Mouse (Mus musculus) limb, embryonic 12.5 days (tissue): ENCODE data around the gene Psmd8. TPM values are rescaled to one million over a fixed set of nuclear protein-coding genes. Genes with fewer than 3 reads are reported as not detected.
"Not testable (repeated sequence)": the region's sequence is repeated elsewhere in the genome, so short reads cannot be mapped to it uniquely, and the experiment has no call there.

ENCODE experiments used
- ATAC-seq: fragments of 200-750 bp; cut with Nextera tagmentation; 2 replicates; pipeline ENCODE4 v1.8.0; 2017; ENCODE audit warnings: low read depth, moderate TSS enrichment; ENCODE audit not compliant: insufficient number of reproducible peaks, insufficient read depth, low FRiP score, low TSS enrichment
- H3K27ac ChIP-seq: fragments of 300-500 bp; sonication (generic); 2 replicates; pipeline ENCODE4 v1.5.1; 2016; ENCODE audit warnings: mild to moderate bottlenecking, moderate library complexity
- H3K27me3 ChIP-seq: fragments of 300-500 bp; sonication (generic); 2 replicates; pipeline ENCODE4 v1.6.1; 2016; ENCODE audit warnings: mild to moderate bottlenecking, moderate library complexity
- H3K36me3 ChIP-seq: fragments of 300-500 bp; sonication (generic); 2 replicates; pipeline ENCODE4 v1.6.1; 2016; ENCODE audit warnings: mild to moderate bottlenecking, moderate library complexity
- H3K4me1 ChIP-seq: fragments of 300-500 bp; sonication (generic); replicated peaks from 2 replicates; pipeline ENCODE4 v1.6.1; 2016
- H3K4me2 ChIP-seq: fragments of 300-500 bp; sonication (generic); 2 replicates; pipeline ENCODE4 v1.6.1; 2016; ENCODE audit warnings: mild to moderate bottlenecking, moderate library complexity
- H3K4me3 ChIP-seq: fragments of 300-500 bp; sonication (generic); replicated peaks from 2 replicates; pipeline ENCODE4 v1.5.1; 2016; ENCODE audit warnings: mild to moderate bottlenecking
- H3K9ac ChIP-seq: fragments of 300-500 bp; sonication (generic); replicated peaks from 2 replicates; pipeline ENCODE4 v1.6.1; 2016; ENCODE audit warnings: mild to moderate bottlenecking, moderate library complexity
- H3K9me3 ChIP-seq: fragments of 300-500 bp; sonication (generic); 2 replicates; pipeline ENCODE4 v1.6.1; 2016; ENCODE audit warnings: mild to moderate bottlenecking, moderate library complexity
- WGBS: fragments of 180-500 bp; shearing (Covaris S2); methylation state at CpG from one replicate; pipeline ENCODE4 v1.1.7; 2016; 5-methylcytosine and 5-hydroxymethylcytosine counted together
- polyA plus RNA-seq: library from polyadenylated mRNA; unstranded; fragments of >200 nt; fragmentation: Nextera tagmentation; extraction: Ambion mirVana; gene quantifications from 2 replicates; pipeline ENCODE4 v1.2.1, GENCODE M21; 2016

The Psmd8 gene
- polyA plus RNA-seq, 1 experiment from 2014 or later: 305 TPM

GRCm38 (mm10) chr7:29155196-29155837 is 25.2 kb downstream of the Psmd8 start:
- ATAC-seq: peak; percentile 72
- Histone ChIP-seq H3K36me3 (no peaks in the 10 kb centered on the region), H3K4me3 (peak overlapping the region; percentile 83), H3K4me1 (peaks cover 6% of the 10 kb centered on the region; the same call in 1 of the 2 replicates), H3K27ac (peak overlapping the region; percentile 90), H3K9me3 (no peaks in the 10 kb centered on the region), H3K4me2 (peak overlapping the region; percentile 97), H3K27me3 (peaks cover 28% of the 10 kb centered on the region), H3K9ac (peak overlapping the region; percentile 74)
- WGBS: 8% methylated on average over 37 of the region's 37 CpGs

- Histone ChIP-seq H3K36me3 (no peaks in the 10 kb centered on the region), H3K9ac (no peak overlapping the region), H3K9me3 (no peaks in the 10 kb centered on the region), H3K27me3 (peaks cover 19% of the 10 kb centered on the region), H3K4me1 (peaks cover 6% of the 10 kb centered on the region; the same call in 1 of the 2 replicates), H3K4me3 (no peak overlapping the region), H3K4me2 (no peak overlapping the region), H3K27ac (no peak overlapping the region)
- ATAC-seq: no peak
- 95% methylated on average over 14 of the region's 14 CpGs for WGBS
Measured at GRCm38 (mm10) chr7:29154018-29154720, 26.3 kb downstream of the Psmd8 start.

GRCm38 (mm10) chr7:29151486-29151885 is 29.0 kb downstream of the Psmd8 start:
- H3K9me3 ChIP-seq: no peaks in the 10 kb centered on the region
- no peak overlapping the region for H3K4me2 ChIP-seq
- no peaks in the 10 kb centered on the region for H3K36me3 ChIP-seq
- WGBS: 63% methylated on average over 10 of the region's 10 CpGs
- H3K27ac ChIP-seq: no peak overlapping the region
- ATAC-seq: no peak
- H3K9ac ChIP-seq: no peak overlapping the region
- no peaks in the 10 kb centered on the region; the same call in 1 of the 2 replicates for H3K27me3 ChIP-seq
- no peak overlapping the region for H3K4me3 ChIP-seq
- peaks cover 6% of the 10 kb centered on the region; the same call in 1 of the 2 replicates for H3K4me1 ChIP-seq

- Histone ChIP-seq H3K9me3 (no peaks in the 10 kb centered on the region), H3K27ac (no peak overlapping the region), H3K4me2 (no peak overlapping the region), H3K9ac (no peak overlapping the region), H3K4me3 (no peak overlapping the region), H3K4me1 (no peaks in the 10 kb centered on the region), H3K27me3 (no peaks in the 10 kb centered on the region; the same call in 1 of the 2 replicates), H3K36me3 (no peaks in the 10 kb centered on the region)
- ATAC-seq: no peak
- WGBS: 92% methylated on average over 15 of the region's 15 CpGs
Measured at GRCm38 (mm10) chr7:29148771-29149170, 31.7 kb downstream of the Psmd8 start.

GRCm38 (mm10) chr7:29146625-29147367 is 33.7 kb downstream of the Psmd8 start:
- Histone ChIP-seq H3K27me3 (no peaks in the 10 kb centered on the region), H3K4me3 (no peak overlapping the region), H3K36me3 (no peaks in the 10 kb centered on the region), H3K4me2 (no peak overlapping the region), H3K9me3 (no peaks in the 10 kb centered on the region), H3K27ac (no peak overlapping the region), H3K9ac (no peak overlapping the region), H3K4me1 (no peaks in the 10 kb centered on the region)
- no peak for ATAC-seq
- 82% methylated on average over 7 of the region's 7 CpGs for WGBS

GRCm38 (mm10) chr7:29144006-29144405 is 36.5 kb downstream of the Psmd8 start:
- no peaks in the 10 kb centered on the region for H3K4me1 ChIP-seq
- H3K36me3 ChIP-seq: no peaks in the 10 kb centered on the region
- no peak overlapping the region for H3K4me3 ChIP-seq
- no peak overlapping the region for H3K9ac ChIP-seq
- no peaks in the 10 kb centered on the region for H3K9me3 ChIP-seq
- ATAC-seq: no peak
- WGBS: 94% methylated on average over 4 of the region's 4 CpGs
- no peak overlapping the region for H3K4me2 ChIP-seq
- H3K27me3 ChIP-seq: no peaks in the 10 kb centered on the region
- no peak overlapping the region for H3K27ac ChIP-seq

GRCm38 (mm10) chr7:29141416-29141815 is 39.1 kb downstream of the Psmd8 start:
- Histone ChIP-seq H3K4me3 (no peak overlapping the region), H3K36me3 (no peaks in the 10 kb centered on the region), H3K9me3 (no peaks in the 10 kb centered on the region), H3K4me2 (no peak overlapping the region), H3K9ac (no peak overlapping the region), H3K4me1 (no peaks in the 10 kb centered on the region), H3K27me3 (no peaks in the 10 kb centered on the region), H3K27ac (no peak overlapping the region)
- WGBS: 81% methylated on average over 8 of the region's 8 CpGs
- ATAC-seq: no peak

GRCm38 (mm10) chr7:29139237-29139636 is 41.3 kb downstream of the Psmd8 start:
- H3K9me3 ChIP-seq, H3K36me3 ChIP-seq, H3K4me3 ChIP-seq, H3K4me2 ChIP-seq, ATAC-seq, H3K27ac ChIP-seq, H3K9ac ChIP-seq: not testable (repeated sequence)
- Histone ChIP-seq H3K27me3 (peaks cover 12% of the 10 kb centered on the region), H3K4me1 (peaks cover 17% of the 10 kb centered on the region)
- WGBS: 88% methylated on average over 3 of the region's 4 CpGs

GRCm38 (mm10) chr7:29137429-29137828 is 43.1 kb downstream of the Psmd8 start:
- no peaks in the 10 kb centered on the region for H3K36me3 ChIP-seq
- 46% methylated on average over 16 of the region's 16 CpGs for WGBS
- H3K4me1 ChIP-seq: peaks cover 17% of the 10 kb centered on the region
- no peak overlapping the region for H3K4me2 ChIP-seq
- H3K27me3 ChIP-seq: peaks cover 12% of the 10 kb centered on the region
- H3K27ac ChIP-seq: no peak overlapping the region
- H3K9me3 ChIP-seq: no peaks in the 10 kb centered on the region
- H3K9ac ChIP-seq: no peak overlapping the region
- no peak for ATAC-seq
- H3K4me3 ChIP-seq: no peak overlapping the region

- Histone ChIP-seq H3K4me3 (peak within 1 kb of the TSS; percentile 38), H3K9me3 (no peaks in the 10 kb centered on the region), H3K27me3 (peaks cover 12% of the 10 kb centered on the region), H3K4me2 (peak within 1 kb of the TSS; percentile 73), H3K27ac (no peak within 1 kb of the TSS), H3K4me1 (peaks cover 17% of the 10 kb centered on the region), H3K9ac (peak within 1 kb of the TSS; percentile 40; the same call in 1 of the 2 replicates), H3K36me3 (no peaks in the 10 kb centered on the region)
- 0 out of 2 replicates have a peak, but pooled peaks have one; percentile 31 for ATAC-seq
- WGBS: 2% methylated on average over 13 of the region's 20 CpGs
Measured at GRCm38 (mm10) chr7:29134693-29135386, 45.7 kb downstream of the Psmd8 start, which contains the start of gene Rasgrp4. Gene Rasgrp4, plus strand, starts transcription at chr7:29134851.
